Mouse (Mus musculus): ENCODE results near the gene Osbp2. TPM values are rescaled to one million over a fixed set of nuclear protein-coding genes. Genes with fewer than 3 reads are reported as not detected.

Gene Osbp2
- polyA plus RNA-seq, 1 experiment = 2.1 TPM

- Histone ChIP-seq H3K27me3 (ENCODE audit: control insufficient read depth, insufficient read depth, insufficient read length) (no peaks in the 10 kb centered on the region), H3K79me3 (ENCODE audit: low read depth) (no peaks in the 10 kb centered on the region), H3ac (ENCODE audit: control insufficient read depth, insufficient read length, low read depth) (no peak overlapping the region), H3K36me3 (ENCODE audit: control insufficient read depth, insufficient read depth) (no peaks in the 10 kb centered on the region), H3K4me3 (ENCODE audit: insufficient read depth, poor library complexity, severe bottlenecking) (no peak overlapping the region), H3K79me2 (ENCODE audit: control insufficient read depth, insufficient read depth) (no peaks in the 10 kb centered on the region)
- no peak for TF ChIP-seq CEBPB (IDR thresholded peaks at IDR 0.05; ENCODE audit: low read depth)
- TF ChIP-seq MAX (IDR thresholded peaks at IDR 0.05) = no peak
- TF ChIP-seq FOSL1 (IDR thresholded peaks at IDR 0.05; ENCODE audit: insufficient read depth, low read length, poor library complexity, severe bottlenecking) = no peak
- no peak for TF ChIP-seq MYOG (IDR thresholded peaks at IDR 0.05; ENCODE audit: control insufficient read depth, extremely low read depth, insufficient read length)
- TF ChIP-seq MYOD1 (IDR thresholded peaks at IDR 0.05; ENCODE audit: control insufficient read depth, insufficient read length, low read depth) = no peak
- no peak for TF ChIP-seq CTCF (IDR thresholded peaks at IDR 0.05; ENCODE audit: control insufficient read depth, insufficient read depth, insufficient read length)
- no peak for TF ChIP-seq USF1 (IDR thresholded peaks at IDR 0.05; ENCODE audit: low read depth)
Measured at GRCm38 (mm10) chr11:3883711-3884110, 20.0 kb upstream of the Osbp2 start.

GRCm38 (mm10) chr11:3879836-3880235 is 16.1 kb upstream of the Osbp2 start:
- Histone ChIP-seq H3K79me2 (ENCODE audit: control insufficient read depth, insufficient read depth) (no peaks in the 10 kb centered on the region), H3K4me3 (ENCODE audit: insufficient read depth, poor library complexity, severe bottlenecking) (no peak overlapping the region), H3K36me3 (ENCODE audit: control insufficient read depth, insufficient read depth) (no peaks in the 10 kb centered on the region), H3K79me3 (ENCODE audit: low read depth) (no peaks in the 10 kb centered on the region), H3ac (ENCODE audit: control insufficient read depth, insufficient read length, low read depth) (no peak overlapping the region), H3K27me3 (ENCODE audit: control insufficient read depth, insufficient read depth, insufficient read length) (no peaks in the 10 kb centered on the region)
- no peak for TF ChIP-seq MYOD1 (IDR thresholded peaks at IDR 0.05; ENCODE audit: control insufficient read depth, insufficient read length, low read depth)
- TF ChIP-seq CTCF (IDR thresholded peaks at IDR 0.05; ENCODE audit: control insufficient read depth, insufficient read depth, insufficient read length) = peak; percentile 65

GRCm38 (mm10) chr11:3878660-3879059 is 15.0 kb upstream of the Osbp2 start:
- H3K27me3 ChIP-seq (ENCODE audit: control insufficient read depth, insufficient read depth, insufficient read length) = no peaks in the 10 kb centered on the region
- H3ac ChIP-seq (ENCODE audit: control insufficient read depth, insufficient read length, low read depth) = no peak overlapping the region
- H3K79me3 ChIP-seq (ENCODE audit: low read depth) = no peaks in the 10 kb centered on the region
- no peaks in the 10 kb centered on the region for H3K36me3 ChIP-seq (ENCODE audit: control insufficient read depth, insufficient read depth)
- H3K4me3 ChIP-seq (ENCODE audit: insufficient read depth, poor library complexity, severe bottlenecking) = no peak overlapping the region
- no peak for TF ChIP-seq CEBPB (IDR thresholded peaks at IDR 0.05; ENCODE audit: low read depth)
- TF ChIP-seq USF1 (IDR thresholded peaks at IDR 0.05; ENCODE audit: low read depth) = peak; percentile 90
- no peaks in the 10 kb centered on the region for H3K79me2 ChIP-seq (ENCODE audit: control insufficient read depth, insufficient read depth)

DNA sequence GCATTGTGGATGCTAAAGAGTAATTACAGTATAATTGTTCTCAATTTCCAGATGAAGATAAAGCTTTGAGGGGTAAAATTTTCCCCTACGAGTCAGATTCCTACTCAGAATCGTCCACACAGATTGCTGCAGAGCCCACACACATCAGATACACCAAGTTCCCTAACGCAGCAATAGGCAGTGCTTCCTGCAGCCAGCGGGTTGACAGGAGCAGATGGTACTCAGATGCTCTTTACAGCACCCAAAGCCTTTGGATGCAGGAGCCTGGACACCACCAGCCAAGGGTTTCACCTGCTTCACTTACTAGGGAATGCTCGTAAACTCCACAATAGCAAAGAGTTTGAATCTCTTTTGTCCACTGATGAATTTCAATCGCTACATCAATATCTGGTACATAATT is 12.7 kb upstream of the Osbp2 start:
- H3K4me3 ChIP-seq (ENCODE audit: insufficient read depth, poor library complexity, severe bottlenecking) = no peak overlapping the region
- no peak overlapping the region for H3ac ChIP-seq (ENCODE audit: control insufficient read depth, insufficient read length, low read depth)
- no peaks in the 10 kb centered on the region for H3K79me2 ChIP-seq (ENCODE audit: control insufficient read depth, insufficient read depth)
- TF ChIP-seq MAX (IDR thresholded peaks at IDR 0.05) = no peak
- no peak for TF ChIP-seq MYOG (IDR thresholded peaks at IDR 0.05; ENCODE audit: control insufficient read depth, extremely low read depth, insufficient read length)
- TF ChIP-seq USF1 (IDR thresholded peaks at IDR 0.05; ENCODE audit: low read depth) = no peak
- TF ChIP-seq FOSL1 (IDR thresholded peaks at IDR 0.05; ENCODE audit: insufficient read depth, low read length, poor library complexity, severe bottlenecking) = no peak
- H3K36me3 ChIP-seq (ENCODE audit: control insufficient read depth, insufficient read depth) = no peaks in the 10 kb centered on the region
- no peaks in the 10 kb centered on the region for H3K27me3 ChIP-seq (ENCODE audit: control insufficient read depth, insufficient read depth, insufficient read length)
- no peaks in the 10 kb centered on the region for H3K79me3 ChIP-seq (ENCODE audit: low read depth)

GRCm38 (mm10) chr11:3864343-3864742 is 640 bp upstream of the Osbp2 start:
- Histone ChIP-seq H3K79me2 (ENCODE audit: control insufficient read depth, insufficient read depth) (no peaks in the 10 kb centered on the region), H3K36me3 (ENCODE audit: control insufficient read depth, insufficient read depth) (no peaks in the 10 kb centered on the region), H3K4me3 (ENCODE audit: insufficient read depth, poor library complexity, severe bottlenecking) (no peak overlapping the region), H3K27me3 (ENCODE audit: control insufficient read depth, insufficient read depth, insufficient read length) (no peaks in the 10 kb centered on the region), H3K79me3 (ENCODE audit: low read depth) (no peaks in the 10 kb centered on the region), H3ac (ENCODE audit: control insufficient read depth, insufficient read length, low read depth) (no peak overlapping the region)
- TF ChIP-seq MYOG (IDR thresholded peaks at IDR 0.05; ENCODE audit: control insufficient read depth, extremely low read depth, insufficient read length) (no peak), FOSL1 (IDR thresholded peaks at IDR 0.05; ENCODE audit: insufficient read depth, low read length, poor library complexity, severe bottlenecking) (no peak), MYOD1 (IDR thresholded peaks at IDR 0.05; ENCODE audit: control insufficient read depth, insufficient read length, low read depth) (no peak), MAX (IDR thresholded peaks at IDR 0.05) (no peak), CEBPB (IDR thresholded peaks at IDR 0.05; ENCODE audit: low read depth) (no peak), CTCF (IDR thresholded peaks at IDR 0.05; ENCODE audit: control insufficient read depth, insufficient read depth, insufficient read length) (no peak), USF1 (IDR thresholded peaks at IDR 0.05; ENCODE audit: low read depth) (no peak)

- TF ChIP-seq MYOG (IDR thresholded peaks at IDR 0.05; ENCODE audit: control insufficient read depth, extremely low read depth, insufficient read length) (no peak), USF1 (IDR thresholded peaks at IDR 0.05; ENCODE audit: low read depth) (no peak), CEBPB (IDR thresholded peaks at IDR 0.05; ENCODE audit: low read depth) (no peak), MYOD1 (IDR thresholded peaks at IDR 0.05; ENCODE audit: control insufficient read depth, insufficient read length, low read depth) (no peak), CTCF (IDR thresholded peaks at IDR 0.05; ENCODE audit: control insufficient read depth, insufficient read depth, insufficient read length) (no peak), FOSL1 (IDR thresholded peaks at IDR 0.05; ENCODE audit: insufficient read depth, low read length, poor library complexity, severe bottlenecking) (no peak), MAX (IDR thresholded peaks at IDR 0.05) (no peak)
- Histone ChIP-seq H3K4me3 (ENCODE audit: insufficient read depth, poor library complexity, severe bottlenecking) (no peak overlapping the region), H3K79me2 (ENCODE audit: control insufficient read depth, insufficient read depth) (no peaks in the 10 kb centered on the region), H3K27me3 (ENCODE audit: control insufficient read depth, insufficient read depth, insufficient read length) (no peaks in the 10 kb centered on the region), H3K36me3 (ENCODE audit: control insufficient read depth, insufficient read depth) (no peaks in the 10 kb centered on the region), H3K79me3 (ENCODE audit: low read depth) (no peaks in the 10 kb centered on the region), H3ac (ENCODE audit: control insufficient read depth, insufficient read length, low read depth) (no peak overlapping the region)
Measured at GRCm38 (mm10) chr11:3862661-3863453, 846 bp downstream of the Osbp2 start.

Data from C2C12 (cell line).